Mouse (Mus musculus) CD4-positive, CD25-positive, alpha-beta regulatory T cell, adult 2 months (primary cell): ENCODE data around the gene Bcar1.

Experiments used
- DNase-seq: peaks from one replicate; pipeline ENCODE4 v3.0.0-alpha.2; 2012; ENCODE audit warnings: low read depth, low spot score

The Bcar1 gene

GRCm38 (mm10) chr8:111739604-111740003, 4.0 kb downstream of the Bcar1 start:
- no peak for DNase-seq

GRCm38 (mm10) chr8:111738867-111739266, 4.7 kb downstream of the Bcar1 start:
- no peak for DNase-seq

GRCm38 (mm10) chr8:111736321-111736720, 7.3 kb downstream of the Bcar1 start:
- DNase-seq: no peak

- DNase-seq: no peak
These were observed 7.8 kb downstream of the Bcar1 start for GRCm38 (mm10) chr8:111735791-111736190.

- no peak for DNase-seq
These were observed 8.3 kb downstream of the Bcar1 start for GRCm38 (mm10) chr8:111735335-111735761.

- DNase-seq: no peak
These were observed 9.2 kb downstream of the Bcar1 start for GRCm38 (mm10) chr8:111734244-111734960.

- DNase-seq: no peak
These were observed 9.9 kb downstream of the Bcar1 start for GRCm38 (mm10) chr8:111733581-111734243.

GRCm38 (mm10) chr8:111732406-111733085, 11.1 kb downstream of the Bcar1 start:
- no peak for DNase-seq

GRCm38 (mm10) chr8:111732004-111732403, 11.6 kb downstream of the Bcar1 start:
- DNase-seq: peak; percentile 90

- peak; percentile 13 for DNase-seq
These were observed 12.2 kb downstream of the Bcar1 start for GRCm38 (mm10) chr8:111731231-111731977.

GRCm38 (mm10) chr8:111729233-111730170, 14.1 kb downstream of the Bcar1 start:
- DNase-seq: no peak

- no peak for DNase-seq
These were observed 15.1 kb downstream of the Bcar1 start for GRCm38 (mm10) chr8:111728481-111728880.

GRCm38 (mm10) chr8:111727553-111727952, 16.1 kb downstream of the Bcar1 start:
- no peak for DNase-seq

- DNase-seq: no peak
These were observed 17.3 kb downstream of the Bcar1 start for GRCm38 (mm10) chr8:111726102-111726900.

GRCm38 (mm10) chr8:111725341-111725740, 18.3 kb downstream of the Bcar1 start:
- no peak for DNase-seq

GRCm38 (mm10) chr8:111720115-111720544, 23.5 kb downstream of the Bcar1 start:
- DNase-seq: peak; percentile 17

- no peak for DNase-seq
These were observed 24.7 kb downstream of the Bcar1 start for GRCm38 (mm10) chr8:111718937-111719336.

- no peak for DNase-seq
These were observed 25.7 kb downstream of the Bcar1 start for GRCm38 (mm10) chr8:111717866-111718265.

GRCm38 (mm10) chr8:111717488-111717792, 26.2 kb downstream of the Bcar1 start:
- DNase-seq: no peak
